Mouse (Mus musculus): ENCODE measurements around the gene Ak4. TPM values are rescaled to one million over a fixed set of nuclear protein-coding genes. Genes with fewer than 3 reads are reported as not detected.

The Ak4 gene
- polyA plus RNA-seq, 1 experiment from 2014 or later = 11.6 TPM

DNA sequence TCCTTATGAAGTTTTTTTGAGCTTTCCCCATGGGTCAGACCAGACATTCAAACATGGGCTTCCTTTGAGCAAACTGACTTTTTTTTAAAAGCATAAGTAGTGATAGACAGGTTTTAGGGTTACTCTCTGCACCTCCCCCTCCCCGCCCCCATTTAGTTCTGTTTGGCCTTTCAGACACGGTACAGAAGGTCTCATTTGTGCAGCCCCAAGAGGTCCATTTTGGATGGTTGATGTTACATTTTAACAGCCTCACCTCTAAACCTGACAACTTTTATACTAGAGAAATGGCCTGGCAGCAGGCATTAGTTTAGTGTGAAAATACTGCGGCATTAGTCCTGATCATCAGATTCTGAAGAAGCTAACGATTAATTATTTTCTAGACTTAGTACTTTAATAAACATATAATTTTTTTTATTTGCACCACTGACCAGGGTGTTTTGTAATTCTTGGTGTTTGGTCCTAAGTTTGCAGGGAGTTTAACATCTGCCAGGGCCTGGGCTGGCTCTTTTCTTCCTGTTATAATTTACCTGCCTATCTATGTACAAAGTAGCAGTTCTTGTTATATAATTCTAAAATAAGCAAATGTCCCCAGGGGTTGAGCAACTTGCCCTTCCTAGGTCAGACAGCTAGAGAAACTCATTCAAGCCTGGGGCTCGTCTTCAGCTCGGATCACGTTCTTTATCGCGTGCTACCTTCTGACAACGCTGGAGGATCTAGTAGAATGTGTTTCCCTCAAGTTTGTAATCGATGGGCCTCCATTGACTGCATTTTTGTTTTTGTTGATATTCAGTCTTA lies 9.0 kb downstream of the Ak4 start:
- H3K27me3 ChIP-seq (ENCODE audit: control insufficient read depth, insufficient read depth, low read length) = no peaks in the 10 kb centered on the region
- DNase-seq (ENCODE audit: low spot score) = no peak
- WGBS = 86% methylated on average over 11 of the region's 11 CpGs

DNA sequence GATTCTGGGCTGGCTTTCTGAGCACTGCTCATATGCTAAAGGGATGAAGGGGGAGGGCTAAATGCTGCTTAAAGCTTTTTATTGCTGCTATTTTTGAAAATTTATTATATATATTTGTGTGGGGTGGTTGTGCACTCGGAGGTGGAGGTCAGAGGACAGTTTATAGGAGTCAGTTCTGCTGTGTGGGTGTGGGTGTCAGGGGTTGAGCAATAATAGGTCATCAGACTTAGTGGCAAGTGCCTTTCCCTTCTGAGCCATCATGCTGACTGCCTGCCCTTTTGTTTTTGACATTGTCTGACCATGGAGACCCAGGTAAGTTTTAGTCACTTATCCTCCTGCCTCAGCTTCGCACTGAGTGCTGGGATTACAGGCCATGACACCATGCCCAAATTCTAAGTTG lies 10.0 kb downstream of the Ak4 start:
- Histone ChIP-seq H3K36me3 (ENCODE audit: control insufficient read depth, insufficient read depth, low read length) (no peaks in the 10 kb centered on the region), H3K27ac (ENCODE audit: low read depth, low read length) (no peak overlapping the region), H3K9me3 (ENCODE audit: control insufficient read depth, low read length) (no peaks in the 10 kb centered on the region), H3K27me3 (ENCODE audit: control insufficient read depth, insufficient read depth, low read length) (no peaks in the 10 kb centered on the region), H3K4me2 (ENCODE audit: low read depth) (no peak overlapping the region), H3K9ac (ENCODE audit: low read length) (no peak overlapping the region), H3K4me3 (ENCODE audit: low read depth, low read length) (no peak overlapping the region), H3K4me1 (ENCODE audit: control insufficient read depth, insufficient read depth, low read length) (no peaks in the 10 kb centered on the region)
- DNase-seq (ENCODE audit: low spot score) (no peak), ATAC-seq (ENCODE audit: insufficient read depth, low FRiP score, low TSS enrichment) (no peak)
- 88% methylated on average over 2 of the region's 2 CpGs for WGBS

More for the DNA sequence above, 9.0 kb downstream of the Ak4 start:
- H3K4me3 ChIP-seq (ENCODE audit: low read depth, low read length) = no peak overlapping the region
- H3K36me3 ChIP-seq (ENCODE audit: control insufficient read depth, insufficient read depth, low read length) = no peaks in the 10 kb centered on the region
- no peaks in the 10 kb centered on the region for H3K4me1 ChIP-seq (ENCODE audit: control insufficient read depth, insufficient read depth, low read length)
- no peak overlapping the region for H3K9ac ChIP-seq (ENCODE audit: low read length)
- H3K27ac ChIP-seq (ENCODE audit: low read depth, low read length) = no peak overlapping the region
- no peak for ATAC-seq (ENCODE audit: insufficient read depth, low FRiP score, low TSS enrichment)
- H3K4me2 ChIP-seq (ENCODE audit: low read depth) = no peak overlapping the region
- no peaks in the 10 kb centered on the region for H3K9me3 ChIP-seq (ENCODE audit: control insufficient read depth, low read length)

DNA sequence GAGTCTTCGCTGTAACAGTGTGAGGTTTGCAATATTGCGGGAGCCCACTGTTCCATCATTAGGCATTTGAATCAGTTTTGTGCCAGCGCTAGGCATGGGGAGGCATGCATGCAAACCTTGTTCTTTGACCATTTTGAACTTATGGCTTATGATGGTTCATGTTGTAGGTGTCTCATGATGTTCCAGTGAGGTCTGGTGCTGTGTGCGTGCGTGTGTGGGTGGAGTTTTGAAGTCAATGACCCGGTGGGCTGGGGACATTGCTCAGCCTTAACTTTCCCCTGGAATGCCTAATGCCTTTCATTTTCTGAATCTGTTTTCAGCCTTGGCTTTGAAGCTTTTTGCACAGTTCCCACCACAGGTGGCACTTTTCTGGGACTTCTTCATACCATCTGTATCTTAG lies 10.9 kb downstream of the Ak4 start:
- no peaks in the 10 kb centered on the region for H3K9me3 ChIP-seq (ENCODE audit: control insufficient read depth, low read length)
- no peak for DNase-seq (ENCODE audit: low spot score)
- no peak overlapping the region for H3K4me3 ChIP-seq (ENCODE audit: low read depth, low read length)
- H3K27me3 ChIP-seq (ENCODE audit: control insufficient read depth, insufficient read depth, low read length) = no peaks in the 10 kb centered on the region
- 95% methylated on average over 6 of the region's 6 CpGs for WGBS
- H3K4me2 ChIP-seq (ENCODE audit: low read depth) = no peak overlapping the region
- no peaks in the 10 kb centered on the region for H3K4me1 ChIP-seq (ENCODE audit: control insufficient read depth, insufficient read depth, low read length)
- no peaks in the 10 kb centered on the region for H3K36me3 ChIP-seq (ENCODE audit: control insufficient read depth, insufficient read depth, low read length)
- H3K9ac ChIP-seq (ENCODE audit: low read length) = no peak overlapping the region
- H3K27ac ChIP-seq (ENCODE audit: low read depth, low read length) = no peak overlapping the region
- ATAC-seq (ENCODE audit: insufficient read depth, low FRiP score, low TSS enrichment) = no peak

DNA sequence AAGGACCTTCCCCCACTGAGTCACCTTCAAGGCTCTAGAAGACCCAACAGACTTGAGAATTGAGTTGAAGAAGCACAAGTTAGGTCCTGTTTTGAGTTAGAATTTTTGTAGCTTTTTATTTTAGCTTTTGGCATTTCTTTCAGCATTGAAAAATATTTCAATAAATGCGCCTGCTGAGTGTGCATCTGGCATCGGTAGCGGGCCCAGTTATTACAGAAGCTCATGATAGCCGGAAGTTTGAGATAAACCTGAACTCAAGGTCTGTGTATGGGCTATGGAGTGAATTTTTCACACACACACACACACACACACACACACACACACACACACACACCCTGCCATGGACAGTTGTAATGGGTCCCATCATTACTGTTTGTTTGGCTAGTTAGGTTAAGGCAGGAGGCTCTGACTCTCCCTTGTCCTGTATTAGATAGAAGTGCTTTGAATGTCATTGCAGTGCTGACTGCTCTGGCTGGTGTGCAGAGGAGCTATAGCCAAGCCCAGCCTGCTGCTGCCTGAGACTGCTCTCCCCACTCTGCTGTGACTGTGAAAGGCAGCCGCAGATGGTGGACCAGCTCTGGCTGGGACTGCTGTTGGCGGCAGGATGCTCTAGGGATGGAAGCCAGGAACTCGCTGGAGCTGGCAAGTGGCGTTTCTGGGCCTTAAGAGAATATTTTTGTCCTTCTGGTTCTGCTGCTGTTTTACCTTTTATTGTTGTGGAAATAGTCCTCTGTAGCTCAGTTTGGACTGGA lies 17.9 kb downstream of the Ak4 start:
- DNase-seq (ENCODE audit: low spot score) (no peak), ATAC-seq (ENCODE audit: insufficient read depth, low FRiP score, low TSS enrichment) (no peak)
- no peak overlapping the region for H3K27ac ChIP-seq (ENCODE audit: low read depth, low read length)
- H3K4me3 ChIP-seq (ENCODE audit: low read depth, low read length) = no peak overlapping the region
- WGBS = 91% methylated on average over 8 of the region's 8 CpGs
- no peaks in the 10 kb centered on the region for H3K9me3 ChIP-seq (ENCODE audit: control insufficient read depth, low read length)
- no peaks in the 10 kb centered on the region for H3K27me3 ChIP-seq (ENCODE audit: control insufficient read depth, insufficient read depth, low read length)
- no peak overlapping the region for H3K4me2 ChIP-seq (ENCODE audit: low read depth)
- no peak overlapping the region for H3K9ac ChIP-seq (ENCODE audit: low read length)
- H3K36me3 ChIP-seq (ENCODE audit: control insufficient read depth, insufficient read depth, low read length) = no peaks in the 10 kb centered on the region
- no peaks in the 10 kb centered on the region for H3K4me1 ChIP-seq (ENCODE audit: control insufficient read depth, insufficient read depth, low read length)

DNA sequence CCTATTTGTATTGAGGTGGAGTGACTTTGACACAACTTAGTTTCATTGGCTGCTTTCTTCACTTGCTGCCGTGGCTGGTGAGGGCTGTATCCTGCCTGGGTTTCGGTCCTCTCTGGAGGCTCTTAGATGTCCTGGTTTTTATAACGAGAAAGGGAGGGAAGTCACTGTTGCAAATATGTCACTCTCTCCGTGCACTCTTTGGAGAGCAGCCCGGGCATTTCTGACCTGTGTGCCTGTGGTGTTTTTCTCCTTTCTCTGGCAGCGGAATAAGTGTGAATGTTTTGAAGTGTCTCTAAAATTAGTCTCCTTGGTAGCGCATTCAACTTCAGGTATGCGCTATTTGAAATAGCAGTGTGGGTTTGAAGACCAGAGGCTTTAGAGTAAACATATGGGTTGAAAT lies 19.2 kb downstream of the Ak4 start:
- ATAC-seq (ENCODE audit: insufficient read depth, low FRiP score, low TSS enrichment) (no peak), DNase-seq (ENCODE audit: low spot score) (no peak)
- Histone ChIP-seq H3K9ac (ENCODE audit: low read length) (no peak overlapping the region), H3K36me3 (ENCODE audit: control insufficient read depth, insufficient read depth, low read length) (no peaks in the 10 kb centered on the region), H3K9me3 (ENCODE audit: control insufficient read depth, low read length) (no peaks in the 10 kb centered on the region), H3K4me1 (ENCODE audit: control insufficient read depth, insufficient read depth, low read length) (no peaks in the 10 kb centered on the region), H3K4me3 (ENCODE audit: low read depth, low read length) (no peak overlapping the region), H3K4me2 (ENCODE audit: low read depth) (no peak overlapping the region), H3K27me3 (ENCODE audit: control insufficient read depth, insufficient read depth, low read length) (no peaks in the 10 kb centered on the region), H3K27ac (ENCODE audit: low read depth, low read length) (no peak overlapping the region)
- WGBS = 84% methylated on average over 8 of the region's 8 CpGs

DNA sequence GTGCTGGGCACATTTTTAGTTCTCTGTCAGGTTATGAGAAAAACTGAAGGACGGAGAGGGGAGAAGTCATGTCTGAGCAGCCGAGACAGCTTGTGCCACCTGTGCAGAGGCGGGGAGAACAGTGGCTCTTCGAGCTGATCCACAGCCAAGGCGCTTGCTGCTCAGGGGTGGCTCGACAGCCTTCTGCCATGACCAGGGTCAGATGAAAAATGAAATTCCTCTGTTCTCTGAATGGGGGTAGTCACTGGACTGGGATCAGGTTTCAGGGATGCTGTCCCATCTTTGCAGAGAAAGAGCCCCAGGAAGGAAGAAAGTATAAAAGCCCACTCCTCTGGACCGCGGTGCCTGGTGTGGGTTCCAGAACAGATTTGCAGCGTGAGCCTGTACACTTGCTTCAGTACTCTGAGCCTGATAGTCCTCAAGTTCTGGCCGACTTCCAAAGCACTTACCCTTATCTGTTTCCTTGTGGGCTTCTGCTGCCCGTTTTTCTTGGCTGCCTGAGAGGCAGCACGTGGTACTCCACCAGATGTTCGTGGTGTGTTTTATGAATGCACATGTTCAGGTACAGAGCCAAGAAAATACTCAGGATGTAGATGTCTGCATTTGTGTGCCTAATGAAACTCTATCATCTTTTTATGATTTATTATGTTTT lies 20.8 kb downstream of the Ak4 start:
- H3K36me3 ChIP-seq (ENCODE audit: control insufficient read depth, insufficient read depth, low read length) = no peaks in the 10 kb centered on the region
- no peaks in the 10 kb centered on the region for H3K4me1 ChIP-seq (ENCODE audit: control insufficient read depth, insufficient read depth, low read length)
- no peak overlapping the region; the same call in 1 of the 2 replicates for H3K9ac ChIP-seq (ENCODE audit: low read length)
- no peak overlapping the region for H3K27ac ChIP-seq (ENCODE audit: low read depth, low read length)
- H3K27me3 ChIP-seq (ENCODE audit: control insufficient read depth, insufficient read depth, low read length) = no peaks in the 10 kb centered on the region
- H3K9me3 ChIP-seq (ENCODE audit: control insufficient read depth, low read length) = no peaks in the 10 kb centered on the region
- H3K4me3 ChIP-seq (ENCODE audit: low read depth, low read length) = no peak overlapping the region
- ATAC-seq (ENCODE audit: insufficient read depth, low FRiP score, low TSS enrichment) (no peak), DNase-seq (ENCODE audit: low spot score) (no peak)
- no peak overlapping the region for H3K4me2 ChIP-seq (ENCODE audit: low read depth)
- 61% methylated on average over 13 of the region's 13 CpGs for WGBS

DNA sequence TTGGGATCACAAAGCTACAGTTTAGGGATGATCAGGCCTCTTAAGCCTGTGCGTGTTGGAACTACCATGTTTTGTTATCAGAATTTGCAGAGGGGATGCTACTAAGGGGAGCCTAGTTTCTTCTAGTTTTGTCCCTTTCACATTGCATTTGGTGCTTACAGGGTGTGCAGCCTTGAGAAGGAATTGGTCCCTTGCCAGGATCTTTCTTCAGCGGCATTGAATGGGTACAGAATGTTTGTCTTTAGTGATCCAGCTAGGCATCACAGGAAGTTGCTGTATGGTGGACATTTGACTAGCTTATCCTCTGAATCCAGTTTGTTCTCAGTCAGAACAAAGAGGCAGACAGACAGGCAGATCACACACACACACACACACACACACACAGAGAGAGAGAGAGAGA lies 23.7 kb downstream of the Ak4 start:
- Histone ChIP-seq H3K9me3 (ENCODE audit: control insufficient read depth, low read length) (no peaks in the 10 kb centered on the region), H3K4me2 (ENCODE audit: low read depth) (no peak overlapping the region), H3K36me3 (ENCODE audit: control insufficient read depth, insufficient read depth, low read length) (no peaks in the 10 kb centered on the region), H3K4me3 (ENCODE audit: low read depth, low read length) (no peak overlapping the region), H3K9ac (ENCODE audit: low read length) (no peak overlapping the region), H3K4me1 (ENCODE audit: control insufficient read depth, insufficient read depth, low read length) (no peaks in the 10 kb centered on the region), H3K27ac (ENCODE audit: low read depth, low read length) (no peak overlapping the region), H3K27me3 (ENCODE audit: control insufficient read depth, insufficient read depth, low read length) (no peaks in the 10 kb centered on the region)
- 91% methylated on average over 2 of the region's 2 CpGs for WGBS
- ATAC-seq (ENCODE audit: insufficient read depth, low FRiP score, low TSS enrichment) (no peak), DNase-seq (ENCODE audit: low spot score) (no peak)

DNA sequence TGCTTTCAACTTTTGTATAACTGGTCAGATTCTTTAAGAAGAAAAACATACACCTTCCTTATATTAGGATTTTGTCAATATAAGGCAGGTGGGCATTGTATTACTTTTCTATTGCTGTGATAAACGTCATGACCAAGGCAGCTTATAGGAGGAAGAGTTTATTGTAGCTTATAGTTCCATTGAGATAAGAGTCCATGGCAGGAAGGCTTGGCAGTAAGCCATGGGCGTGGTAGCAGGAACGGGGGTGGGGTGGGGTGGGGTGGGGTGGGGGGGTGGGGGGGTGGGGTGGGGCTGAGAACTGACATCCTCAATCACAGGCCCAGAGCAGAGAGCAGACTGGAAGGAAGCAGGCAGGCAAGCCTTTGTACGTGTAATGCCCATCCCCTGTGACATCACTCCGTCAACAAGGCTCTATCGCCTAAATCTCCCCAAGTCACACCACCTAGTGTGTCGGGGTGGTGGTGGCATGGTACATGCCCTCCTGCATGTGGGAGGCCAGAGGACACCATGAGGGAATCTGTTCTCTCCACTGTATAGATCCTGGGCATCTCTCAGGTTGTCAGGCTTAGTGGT lies 24.4 kb downstream of the Ak4 start:
- no peak overlapping the region for H3K9ac ChIP-seq (ENCODE audit: low read length)
- no peak overlapping the region for H3K4me2 ChIP-seq (ENCODE audit: low read depth)
- no peaks in the 10 kb centered on the region for H3K36me3 ChIP-seq (ENCODE audit: control insufficient read depth, insufficient read depth, low read length)
- no peaks in the 10 kb centered on the region for H3K9me3 ChIP-seq (ENCODE audit: control insufficient read depth, low read length)
- no peak for ATAC-seq (ENCODE audit: insufficient read depth, low FRiP score, low TSS enrichment)
- H3K4me1 ChIP-seq (ENCODE audit: control insufficient read depth, insufficient read depth, low read length) = no peaks in the 10 kb centered on the region
- no peak overlapping the region for H3K27ac ChIP-seq (ENCODE audit: low read depth, low read length)
- no peak overlapping the region for H3K4me3 ChIP-seq (ENCODE audit: low read depth, low read length)
- no peak for DNase-seq (ENCODE audit: low spot score)
- H3K27me3 ChIP-seq (ENCODE audit: control insufficient read depth, insufficient read depth, low read length) = no peaks in the 10 kb centered on the region
- WGBS = 89% methylated on average over 7 of the region's 7 CpGs

All from neural tube, embryonic 11.5 days (tissue).